Mouse (Mus musculus) liver, embryonic 12.5 days (tissue): ENCODE data around the gene Disp1. TPM values are rescaled to one million over a fixed set of nuclear protein-coding genes. Genes with fewer than 3 reads are reported as not detected.
A peak's percentile ranks its signal among the peaks of the same experiment; 100 is the strongest.

ENCODE experiments used
- ATAC-seq: fragments of 200-750 bp; cut with Nextera tagmentation; 2 replicates; pipeline ENCODE4 v1.8.0; 2017; ENCODE audit warnings: moderate number of reproducible peaks, mild to moderate bottlenecking, moderate library complexity
- H3K27ac ChIP-seq: fragments of 300-500 bp; sonication (generic); 2 replicates; pipeline ENCODE4 v1.5.1; 2016; ENCODE audit warnings: mild to moderate bottlenecking
- H3K27me3 ChIP-seq: fragments of 300-500 bp; sonication (generic); replicated peaks from 2 replicates; pipeline ENCODE4 v1.6.1; 2016; ENCODE audit warnings: mild to moderate bottlenecking, moderate library complexity
- H3K36me3 ChIP-seq: fragments of 300-500 bp; sonication (generic); 2 replicates; pipeline ENCODE4 v1.6.1; 2016; ENCODE audit warnings: mild to moderate bottlenecking, moderate library complexity
- H3K4me1 ChIP-seq: fragments of 300-500 bp; sonication (generic); 2 replicates; pipeline ENCODE4 v1.6.1; 2016
- H3K4me2 ChIP-seq: fragments of 300-500 bp; sonication (generic); 2 replicates; pipeline ENCODE4 v1.6.1; 2016; ENCODE audit warnings: mild to moderate bottlenecking, moderate library complexity
- H3K4me3 ChIP-seq: fragments of 300-500 bp; sonication (generic); 2 replicates; pipeline ENCODE4 v1.5.1; 2016; ENCODE audit warnings: mild to moderate bottlenecking, moderate library complexity
- H3K9ac ChIP-seq: fragments of 300-500 bp; sonication (generic); 2 replicates; pipeline ENCODE4 v1.6.1; 2016; ENCODE audit warnings: mild to moderate bottlenecking, moderate library complexity
- H3K9me3 ChIP-seq: fragments of 300-500 bp; sonication (generic); replicated peaks from 2 replicates; pipeline ENCODE4 v1.6.1; 2016; ENCODE audit warnings: mild to moderate bottlenecking, moderate library complexity
- WGBS: fragments of 180-500 bp; shearing (Covaris S2); methylation state at CpG from one replicate; pipeline ENCODE4 v1.1.7; 2016; ENCODE audit not compliant: insufficient replicate concordance; 5-methylcytosine and 5-hydroxymethylcytosine counted together
- polyA plus RNA-seq: library from polyadenylated mRNA; unstranded; fragments of >200 nt; fragmentation: Nextera tagmentation; extraction: Ambion mirVana; gene quantifications from 2 replicates; pipeline ENCODE4 v1.2.1, GENCODE M21; 2016

Disp1 gene
- polyA plus RNA-seq, 1 experiment from 2014 or later: 4.0 TPM

DNA sequence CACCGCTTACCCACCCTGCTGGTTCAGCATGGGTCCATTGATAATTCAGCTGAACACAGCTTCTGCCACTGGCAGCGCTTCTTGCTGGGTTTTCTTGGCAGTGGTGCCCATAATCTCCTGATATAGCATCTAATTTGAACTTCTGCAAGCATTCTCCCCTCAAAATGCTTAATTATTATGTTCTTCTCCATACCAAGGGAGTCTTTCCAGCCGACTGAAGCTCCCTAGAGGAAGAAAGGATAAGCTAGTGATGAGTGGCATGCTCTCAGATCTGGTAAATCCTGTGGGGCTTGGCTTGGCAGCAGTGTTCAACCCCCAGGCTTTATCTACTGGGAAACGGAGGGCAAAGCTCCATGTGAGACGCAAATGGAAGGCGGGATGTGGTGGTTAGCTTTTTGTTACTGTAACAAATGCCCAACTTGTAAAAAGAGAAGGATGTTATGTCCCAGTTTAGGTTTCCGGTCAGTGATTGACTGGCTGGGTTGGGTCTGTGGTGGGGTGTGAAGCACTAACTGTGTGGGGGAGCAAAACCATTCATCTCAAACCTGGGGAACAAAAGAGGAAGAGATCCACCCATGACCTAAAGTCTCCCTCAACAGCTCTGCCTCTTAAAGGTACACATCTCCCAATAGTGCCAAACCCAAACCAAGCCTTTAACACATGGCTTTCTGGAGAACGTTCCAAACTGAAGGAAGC lies 151.2 kb downstream of the Disp1 start:
- Histone ChIP-seq H3K4me1 (peaks cover 23% of the 10 kb centered on the region; the same call in 1 of the 2 replicates), H3K9ac (no peak overlapping the region)
- 48% methylated on average over 8 of the region's 8 CpGs for WGBS

DNA sequence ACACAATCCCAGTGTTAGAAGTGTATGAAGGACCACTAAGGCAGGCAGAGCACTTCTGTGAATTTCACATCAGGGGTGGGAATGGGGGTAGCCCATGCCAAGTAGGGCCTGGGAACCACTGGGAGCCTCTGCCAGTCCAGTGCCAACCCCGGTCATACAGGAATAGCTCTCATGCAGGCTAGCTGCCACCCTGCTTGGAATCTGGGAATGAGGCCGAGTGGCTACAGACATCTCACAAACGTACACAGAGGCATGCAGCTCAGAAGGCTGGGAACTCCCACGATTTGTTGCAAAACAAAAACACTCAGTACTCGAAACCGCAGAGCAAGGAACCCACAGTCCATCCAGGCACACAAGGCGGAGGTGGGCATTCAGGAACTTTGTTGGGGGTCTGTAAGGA lies 153.5 kb downstream of the Disp1 start:
- no peaks in the 10 kb centered on the region for H3K9me3 ChIP-seq
- no peak overlapping the region for H3K27ac ChIP-seq
- no peaks in the 10 kb centered on the region for H3K36me3 ChIP-seq
- WGBS: 67% methylated on average over 7 of the region's 7 CpGs
- H3K9ac ChIP-seq: no peak overlapping the region
- H3K4me2 ChIP-seq: no peak overlapping the region
- 0 out of 2 replicates have a peak, but pooled peaks cover 22% of the 10 kb centered on the region for H3K4me1 ChIP-seq
- no peaks in the 10 kb centered on the region for H3K27me3 ChIP-seq
- ATAC-seq: no peak
- no peak overlapping the region for H3K4me3 ChIP-seq

More for the DNA sequence above, 151.2 kb downstream of the Disp1 start:
- Histone ChIP-seq H3K27ac (no peak overlapping the region), H3K9me3 (no peaks in the 10 kb centered on the region), H3K27me3 (no peaks in the 10 kb centered on the region), H3K4me2 (no peak overlapping the region), H3K36me3 (no peaks in the 10 kb centered on the region), H3K4me3 (no peak overlapping the region)
- no peak for ATAC-seq

DNA sequence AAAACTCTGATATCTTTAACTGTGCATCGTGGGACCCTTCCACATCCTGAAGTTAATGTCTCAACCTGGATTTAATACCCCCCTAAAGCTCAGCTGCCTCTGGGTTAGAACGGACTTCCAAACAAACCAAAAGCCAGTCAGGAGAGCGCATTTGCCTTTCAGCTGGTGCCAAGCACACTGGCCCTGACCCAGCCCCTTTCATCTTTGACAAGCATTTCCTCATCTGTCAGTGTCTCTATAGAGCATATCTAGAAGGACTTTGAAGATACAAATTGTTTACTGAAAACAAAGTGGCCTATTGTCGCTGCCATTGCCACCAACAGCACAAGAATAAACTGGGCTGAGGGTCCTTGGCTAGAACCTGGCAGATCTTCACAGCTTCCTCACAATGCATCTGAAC lies 154.3 kb downstream of the Disp1 start:
- Histone ChIP-seq H3K4me1 (0 out of 2 replicates have a peak, but pooled peaks cover 15% of the 10 kb centered on the region), H3K27ac (no peak overlapping the region), H3K27me3 (no peaks in the 10 kb centered on the region), H3K36me3 (no peaks in the 10 kb centered on the region), H3K9me3 (no peaks in the 10 kb centered on the region), H3K4me3 (no peak overlapping the region), H3K4me2 (no peak overlapping the region), H3K9ac (no peak overlapping the region)
- WGBS: 63% methylated on average over 4 of the region's 4 CpGs
- ATAC-seq: no peak

DNA sequence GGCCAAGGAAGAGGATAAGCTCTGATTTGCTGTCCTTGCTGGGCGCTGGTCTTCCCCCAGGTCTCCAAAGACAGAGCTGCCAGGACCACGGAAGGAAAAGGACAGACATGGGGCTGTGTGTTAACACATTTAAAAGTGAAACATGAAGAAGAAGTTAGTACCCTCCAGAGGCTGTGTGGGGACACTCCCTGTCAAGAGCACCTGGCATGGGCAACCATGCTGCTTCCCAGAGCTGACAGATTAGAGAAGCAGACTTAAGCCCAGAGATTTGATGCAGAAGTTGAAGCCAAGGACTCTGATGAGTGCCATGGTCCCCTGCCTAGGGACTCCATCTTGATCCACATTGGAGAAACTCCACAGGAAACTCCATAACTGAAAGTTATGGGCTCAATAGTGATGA lies 160.7 kb downstream of the Disp1 start:
- Histone ChIP-seq H3K27me3 (peaks cover 16% of the 10 kb centered on the region; the same call in 1 of the 2 replicates), H3K27ac (no peak overlapping the region), H3K4me2 (no peak overlapping the region), H3K36me3 (no peaks in the 10 kb centered on the region), H3K4me1 (no peaks in the 10 kb centered on the region), H3K4me3 (no peak overlapping the region), H3K9me3 (no peaks in the 10 kb centered on the region), H3K9ac (no peak overlapping the region)
- WGBS: 46% methylated on average over 2 of the region's 2 CpGs
- ATAC-seq: no peak

DNA sequence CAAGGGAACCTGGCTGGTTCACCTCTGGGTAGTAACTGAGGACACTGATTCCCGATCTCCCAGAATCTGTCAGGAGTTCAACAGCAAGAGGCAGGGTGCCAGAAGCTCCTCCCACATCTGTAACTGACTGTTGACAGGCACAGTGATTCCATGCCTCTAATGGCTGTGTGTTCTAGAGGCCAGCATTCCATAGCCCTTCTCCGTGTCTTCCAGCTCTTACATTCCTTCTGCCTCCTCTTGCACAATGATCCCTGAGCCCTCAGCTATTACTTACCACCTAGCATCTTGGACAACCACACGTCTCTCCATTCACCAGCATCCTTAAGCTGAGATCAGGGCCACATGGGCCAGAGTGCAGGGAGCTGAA lies 165.1 kb downstream of the Disp1 start:
- WGBS: 38% methylated on average over 3 of the region's 3 CpGs
- H3K36me3 ChIP-seq: no peaks in the 10 kb centered on the region
- H3K9ac ChIP-seq: no peak overlapping the region
- no peak overlapping the region for H3K4me3 ChIP-seq
- H3K4me2 ChIP-seq: no peak overlapping the region
- peaks cover 15% of the 10 kb centered on the region; the same call in 1 of the 2 replicates for H3K27me3 ChIP-seq
- H3K9me3 ChIP-seq: no peaks in the 10 kb centered on the region
- H3K4me1 ChIP-seq: no peaks in the 10 kb centered on the region
- no peak for ATAC-seq
- H3K27ac ChIP-seq: no peak overlapping the region

DNA sequence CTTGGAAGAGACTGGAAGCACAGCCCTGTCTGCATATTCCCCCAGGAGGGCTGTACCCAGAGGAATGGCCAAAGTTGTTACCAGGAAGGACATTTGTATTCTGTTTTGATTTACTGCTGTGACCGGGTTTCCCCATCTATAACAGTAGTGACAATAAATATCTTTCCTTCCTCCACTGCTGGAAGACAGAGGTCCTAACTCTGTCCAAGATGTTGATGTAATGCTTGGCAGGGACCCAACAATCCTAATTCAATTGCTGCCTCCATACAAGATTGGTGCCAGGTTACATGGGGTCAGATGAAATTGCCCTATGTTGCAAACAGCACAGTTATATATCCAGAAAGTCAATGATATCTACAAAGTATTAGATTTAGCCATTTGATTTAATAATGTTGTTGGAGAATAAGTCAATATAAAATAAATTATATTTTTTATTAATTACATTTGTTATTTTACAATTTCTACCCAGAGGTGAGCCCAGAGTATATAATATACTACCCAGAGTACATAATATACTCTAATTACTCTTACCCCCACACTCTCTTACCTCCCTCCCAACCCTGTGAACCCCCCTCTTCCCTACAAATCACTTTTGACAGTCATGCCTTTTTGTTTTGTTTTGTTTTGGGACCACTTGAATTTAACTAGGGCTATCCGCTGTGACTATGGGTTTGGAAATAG lies 165.6 kb downstream of the Disp1 start:
- Histone ChIP-seq H3K4me1 (no peaks in the 10 kb centered on the region), H3K27me3 (peaks cover 12% of the 10 kb centered on the region; the same call in 1 of the 2 replicates), H3K27ac (no peak overlapping the region), H3K4me3 (no peak overlapping the region), H3K36me3 (no peaks in the 10 kb centered on the region), H3K9ac (no peak overlapping the region), H3K9me3 (no peaks in the 10 kb centered on the region), H3K4me2 (no peak overlapping the region)
- WGBS: 71% methylated on average over 2 of the region's 2 CpGs
- ATAC-seq: no peak

DNA sequence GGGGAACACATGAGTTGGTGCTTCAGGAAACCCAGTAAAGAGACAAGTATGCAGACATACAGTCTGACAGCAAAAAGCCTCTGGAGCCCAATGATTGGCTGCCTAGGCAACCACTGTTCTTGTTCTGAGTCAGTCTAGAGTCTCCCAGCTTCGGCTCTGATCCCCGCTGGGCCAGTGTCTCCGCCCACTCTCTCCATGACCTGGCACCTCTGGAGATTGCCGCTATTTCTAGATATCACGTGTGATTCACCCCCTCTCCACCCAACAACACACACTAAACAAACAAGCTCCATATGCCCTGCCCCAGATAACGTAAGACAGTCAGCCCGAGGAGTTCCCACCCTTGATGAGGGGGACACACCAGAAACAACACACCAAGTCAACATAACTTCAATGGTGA lies 168.7 kb downstream of the Disp1 start:
- no peak overlapping the region for H3K4me3 ChIP-seq
- no peaks in the 10 kb centered on the region for H3K27me3 ChIP-seq
- no peak overlapping the region for H3K27ac ChIP-seq
- 50% methylated on average over 7 of the region's 7 CpGs for WGBS
- H3K4me1 ChIP-seq: no peaks in the 10 kb centered on the region
- ATAC-seq: 0 out of 2 replicates have a peak, but pooled peaks have one; percentile 21
- H3K4me2 ChIP-seq: no peak overlapping the region
- H3K36me3 ChIP-seq: no peaks in the 10 kb centered on the region
- H3K9me3 ChIP-seq: no peaks in the 10 kb centered on the region
- H3K9ac ChIP-seq: no peak overlapping the region

DNA sequence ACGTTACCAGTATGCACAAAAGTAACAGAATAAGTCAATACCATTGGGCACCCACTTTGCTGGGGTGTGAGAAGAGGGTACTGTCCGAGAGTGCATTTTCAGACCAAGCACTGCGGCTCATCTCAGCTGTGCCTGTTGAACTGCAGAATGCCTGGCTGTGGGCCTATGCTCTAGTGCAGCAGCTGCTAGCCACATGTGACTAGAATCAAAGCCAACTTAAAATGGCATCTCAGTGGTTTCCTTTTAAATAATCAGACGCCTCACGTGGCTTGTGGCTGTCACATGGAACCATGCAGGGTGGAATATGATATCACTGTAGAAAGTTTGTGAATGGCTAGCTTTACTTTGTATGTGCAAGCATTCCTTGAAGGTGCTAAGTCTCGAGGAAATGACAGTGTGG lies 172.0 kb downstream of the Disp1 start:
- 70% methylated on average over 6 of the region's 6 CpGs for WGBS
- Histone ChIP-seq H3K27ac (no peak overlapping the region), H3K9me3 (no peaks in the 10 kb centered on the region), H3K27me3 (no peaks in the 10 kb centered on the region), H3K4me1 (no peaks in the 10 kb centered on the region), H3K36me3 (no peaks in the 10 kb centered on the region), H3K4me2 (no peak overlapping the region), H3K9ac (no peak overlapping the region), H3K4me3 (no peak overlapping the region)
- ATAC-seq: no peak

DNA sequence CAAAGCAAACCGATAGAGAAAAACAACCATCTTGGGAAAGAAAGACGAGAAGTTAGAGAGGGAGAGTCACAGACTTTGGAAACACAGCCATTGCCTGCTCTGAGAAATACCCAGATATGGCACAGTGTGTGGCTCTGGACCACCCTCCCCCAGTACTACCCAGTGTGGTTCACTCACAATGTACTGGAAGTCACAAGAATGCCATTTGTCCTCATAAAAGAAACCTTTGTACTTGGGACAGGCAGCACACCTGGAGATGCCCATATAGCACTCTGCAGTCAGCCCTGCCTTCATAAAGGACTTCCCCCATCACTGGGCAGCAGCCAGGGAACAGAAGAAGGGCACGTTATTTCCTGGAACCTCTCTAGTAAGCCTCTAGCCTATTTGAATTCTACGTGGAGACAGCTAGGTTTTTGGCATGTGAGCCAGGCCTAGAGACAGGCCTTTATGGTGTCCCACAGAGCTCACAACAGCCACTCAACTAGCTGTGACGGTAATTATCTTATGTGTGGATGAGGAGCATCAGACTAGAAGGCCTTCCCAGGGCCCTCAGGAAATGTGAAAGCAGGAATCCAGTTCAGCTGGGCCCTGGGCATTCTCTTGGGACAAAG lies 173.3 kb downstream of the Disp1 start:
- Histone ChIP-seq H3K27me3 (no peaks in the 10 kb centered on the region), H3K4me3 (no peak overlapping the region), H3K9me3 (no peaks in the 10 kb centered on the region), H3K4me2 (no peak overlapping the region), H3K27ac (no peak overlapping the region), H3K9ac (no peak overlapping the region), H3K36me3 (no peaks in the 10 kb centered on the region), H3K4me1 (no peaks in the 10 kb centered on the region)
- no peak for ATAC-seq
- 56% methylated on average over 5 of the region's 5 CpGs for WGBS

DNA sequence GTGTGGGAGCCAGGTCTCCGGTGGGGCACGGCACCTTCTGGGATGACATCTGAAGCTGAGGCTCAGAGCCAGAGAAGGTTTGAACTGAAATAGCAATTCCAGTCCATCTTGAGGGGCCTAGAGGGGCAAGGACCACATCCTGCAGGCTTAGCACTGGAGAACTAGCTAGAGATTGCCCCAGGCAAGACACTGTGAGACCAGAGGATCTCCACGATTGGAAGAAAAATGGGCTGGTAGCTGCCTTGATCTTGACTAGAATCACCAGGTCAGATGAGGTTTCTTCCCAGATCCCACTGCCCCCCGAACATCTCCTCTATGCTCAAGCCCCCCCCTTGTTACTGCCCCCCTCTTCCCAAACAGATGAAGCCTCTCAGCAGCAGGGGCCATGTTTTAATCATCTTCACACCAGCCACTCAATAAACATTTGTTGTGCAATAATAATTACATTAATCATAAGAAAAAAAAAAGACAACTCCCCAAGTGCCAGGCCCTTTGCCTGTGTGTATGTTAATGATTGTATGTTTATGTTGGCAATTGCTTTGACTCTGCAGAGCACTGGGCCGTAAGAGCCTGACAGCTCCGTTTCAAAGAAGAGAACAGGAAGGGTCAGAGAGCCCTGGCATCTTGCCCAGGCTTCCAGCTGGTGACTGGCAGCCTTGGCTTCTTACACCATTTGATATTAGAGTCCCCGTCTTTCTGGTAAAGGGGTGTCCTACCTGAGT lies 174.0 kb downstream of the Disp1 start:
- Histone ChIP-seq H3K9ac (no peak overlapping the region), H3K4me1 (no peaks in the 10 kb centered on the region), H3K4me3 (no peak overlapping the region), H3K27ac (no peak overlapping the region), H3K27me3 (no peaks in the 10 kb centered on the region), H3K9me3 (no peaks in the 10 kb centered on the region), H3K4me2 (no peak overlapping the region), H3K36me3 (no peaks in the 10 kb centered on the region)
- 64% methylated on average over 7 of the region's 7 CpGs for WGBS
- no peak for ATAC-seq

DNA sequence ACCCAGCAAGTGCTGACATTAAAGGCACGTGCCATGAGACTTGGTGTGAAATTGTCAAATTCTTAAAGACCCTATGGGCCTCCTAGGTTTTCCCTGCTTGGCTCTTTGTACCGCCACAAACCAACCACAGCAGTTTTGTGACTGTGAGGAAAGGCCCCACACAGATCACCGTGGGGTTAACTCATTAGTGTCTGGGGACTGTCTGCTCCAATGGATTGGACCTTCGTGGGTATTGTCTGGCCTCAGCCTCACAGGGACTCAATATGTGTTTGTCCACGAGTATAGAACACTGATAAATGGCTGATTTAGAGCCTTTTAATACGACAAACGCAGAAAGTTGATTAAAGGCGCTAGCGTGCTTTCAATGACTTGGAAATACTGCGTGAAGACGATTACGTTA lies 175.2 kb downstream of the Disp1 start:
- H3K4me3 ChIP-seq: no peak overlapping the region
- H3K27ac ChIP-seq: no peak overlapping the region
- no peak for ATAC-seq
- 60% methylated on average over 12 of the region's 12 CpGs for WGBS
- no peak overlapping the region for H3K9ac ChIP-seq
- H3K4me2 ChIP-seq: no peak overlapping the region
- H3K27me3 ChIP-seq: no peaks in the 10 kb centered on the region
- no peaks in the 10 kb centered on the region for H3K4me1 ChIP-seq
- no peaks in the 10 kb centered on the region for H3K36me3 ChIP-seq
- no peaks in the 10 kb centered on the region; the same call in 1 of the 2 replicates for H3K9me3 ChIP-seq
